Mouse (Mus musculus) hindbrain, embryonic 13.5 days (tissue): Measurements from ENCODE around the gene Ccdc191. TPM values are rescaled to one million over a fixed set of nuclear protein-coding genes. Genes with fewer than 3 reads are reported as not detected.

Experiments used
- ATAC-seq: fragments of 200-750 bp; cut with Nextera tagmentation; 2 replicates; pipeline ENCODE4 v1.8.0; 2017; ENCODE audit warnings: moderate TSS enrichment; ENCODE audit not compliant: low FRiP score
- H3K27ac ChIP-seq: fragments of 300-500 bp; sonication (generic); 2 replicates; pipeline ENCODE4 v1.5.1; 2015; ENCODE audit warnings: inconsistent platforms, mild to moderate bottlenecking, moderate library complexity
- H3K27me3 ChIP-seq: fragments of 300-500 bp; sonication (generic); 2 replicates; pipeline ENCODE4 v1.6.1; 2015; ENCODE audit warnings: mild to moderate bottlenecking, inconsistent platforms
- H3K36me3 ChIP-seq: fragments of 300-500 bp; sonication (generic); 2 replicates; pipeline ENCODE4 v1.6.1; 2015; ENCODE audit warnings: mild to moderate bottlenecking, inconsistent platforms
- H3K4me1 ChIP-seq: fragments of 300-500 bp; sonication (generic); replicated peaks from 2 replicates; pipeline ENCODE4 v1.6.1; 2015; ENCODE audit warnings: inconsistent platforms
- H3K4me2 ChIP-seq: fragments of 300-500 bp; sonication (generic); 2 replicates; pipeline ENCODE4 v1.6.1; 2015; ENCODE audit warnings: inconsistent platforms, mild to moderate bottlenecking, moderate library complexity
- H3K4me3 ChIP-seq: fragments of 300-500 bp; sonication (generic); 2 replicates; pipeline ENCODE4 v1.5.1; 2015; ENCODE audit warnings: mild to moderate bottlenecking, inconsistent platforms
- H3K9ac ChIP-seq: fragments of 300-500 bp; sonication (generic); 2 replicates; pipeline ENCODE4 v1.6.1; 2015; ENCODE audit warnings: mild to moderate bottlenecking, inconsistent platforms
- H3K9me3 ChIP-seq: fragments of 300-500 bp; sonication (generic); 2 replicates; pipeline ENCODE4 v1.6.1; 2016; ENCODE audit warnings: inconsistent platforms
- WGBS: fragments of 180-500 bp; shearing (Covaris S2); methylation state at CpG from one replicate; pipeline ENCODE4 v1.1.7; 2015; 5-methylcytosine and 5-hydroxymethylcytosine counted together
- polyA plus RNA-seq: library from polyadenylated mRNA; unstranded; fragments of >200 nt; fragmentation: Nextera tagmentation; extraction: Ambion mirVana; gene quantifications from 2 replicates; pipeline ENCODE4 v1.2.1, GENCODE M21; 2015

The Ccdc191 gene
- polyA plus RNA-seq, 1 experiment from 2014 or later: 12.0 TPM

GRCm38 (mm10) chr16:43970426-43970825, 80.8 kb downstream of the Ccdc191 start:
- peaks cover 9% of the 10 kb centered on the region for H3K36me3 ChIP-seq
- 88% methylated on average over 3 of the region's 3 CpGs for WGBS

GRCm38 (mm10) chr16:43971189-43971588, 81.6 kb downstream of the Ccdc191 start:
- WGBS: 93% methylated on average over 11 of the region's 11 CpGs
- no peak overlapping the region for H3K4me2 ChIP-seq
- H3K4me3 ChIP-seq: no peak overlapping the region
- no peaks in the 10 kb centered on the region for H3K9me3 ChIP-seq
- no peak for ATAC-seq
- no peaks in the 10 kb centered on the region for H3K27me3 ChIP-seq
- H3K36me3 ChIP-seq: peaks cover 9% of the 10 kb centered on the region
- no peak overlapping the region for H3K9ac ChIP-seq
- H3K4me1 ChIP-seq: no peaks in the 10 kb centered on the region
- H3K27ac ChIP-seq: no peak overlapping the region

More at GRCm38 (mm10) chr16:43970426-43970825, 80.8 kb downstream of the Ccdc191 start:
- Histone ChIP-seq H3K4me2 (no peak overlapping the region), H3K4me1 (no peaks in the 10 kb centered on the region), H3K27me3 (no peaks in the 10 kb centered on the region), H3K9ac (no peak overlapping the region), H3K27ac (no peak overlapping the region), H3K9me3 (no peaks in the 10 kb centered on the region), H3K4me3 (no peak overlapping the region)
- no peak for ATAC-seq

DNA sequence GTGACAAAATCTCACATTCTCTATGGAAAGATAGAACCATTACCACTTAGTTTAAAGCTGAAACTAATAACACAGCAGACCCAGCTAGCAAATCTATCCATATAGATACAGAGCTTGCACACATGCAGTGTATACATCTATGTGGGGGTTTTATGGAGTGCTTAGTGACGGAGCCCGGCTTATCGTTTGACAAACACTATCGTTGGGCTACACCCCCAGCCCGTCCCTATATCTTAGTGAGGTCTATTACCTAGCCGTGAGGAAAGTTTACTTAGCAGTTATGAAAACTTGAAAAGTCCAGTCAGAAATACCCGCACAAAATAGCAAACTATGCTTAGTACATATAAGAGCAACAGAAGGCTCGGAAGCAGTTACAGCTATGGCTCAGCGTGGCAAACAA, 82.1 kb downstream of the Ccdc191 start:
- Histone ChIP-seq H3K9ac (no peak overlapping the region), H3K27me3 (0 out of 2 replicates have a peak, but pooled peaks cover 4% of the 10 kb centered on the region), H3K4me3 (no peak overlapping the region), H3K36me3 (peaks cover 9% of the 10 kb centered on the region), H3K4me2 (no peak overlapping the region), H3K9me3 (no peaks in the 10 kb centered on the region), H3K4me1 (no peaks in the 10 kb centered on the region), H3K27ac (no peak overlapping the region)
- WGBS: 94% methylated on average over 9 of the region's 9 CpGs
- ATAC-seq: no peak

DNA sequence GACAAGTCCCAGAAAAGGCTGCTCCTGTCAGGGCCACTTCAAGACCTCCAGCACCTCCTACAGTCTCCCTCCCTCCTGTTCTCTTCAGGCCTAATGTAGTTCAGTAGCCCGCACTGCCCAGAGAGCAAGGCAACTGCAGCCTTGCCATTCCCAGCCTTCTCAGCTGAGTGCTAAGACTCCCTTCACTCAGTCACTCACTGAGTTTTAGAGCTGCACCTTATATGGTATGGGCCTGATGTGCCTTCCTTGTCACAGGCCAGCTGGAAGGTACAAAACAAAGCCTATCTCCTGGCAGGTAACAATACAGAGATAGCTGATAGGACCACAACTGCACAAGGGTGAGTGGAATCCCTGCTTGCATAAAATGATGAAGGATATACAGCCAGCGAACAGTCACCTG, 82.8 kb downstream of the Ccdc191 start:
- H3K27ac ChIP-seq: no peak overlapping the region
- H3K4me2 ChIP-seq: no peak overlapping the region
- 93% methylated on average over 2 of the region's 2 CpGs for WGBS
- ATAC-seq: no peak
- no peaks in the 10 kb centered on the region for H3K4me1 ChIP-seq
- no peak overlapping the region for H3K4me3 ChIP-seq
- no peak overlapping the region for H3K9ac ChIP-seq
- peaks cover 9% of the 10 kb centered on the region for H3K36me3 ChIP-seq
- H3K27me3 ChIP-seq: peaks cover 7% of the 10 kb centered on the region
- H3K9me3 ChIP-seq: no peaks in the 10 kb centered on the region

DNA sequence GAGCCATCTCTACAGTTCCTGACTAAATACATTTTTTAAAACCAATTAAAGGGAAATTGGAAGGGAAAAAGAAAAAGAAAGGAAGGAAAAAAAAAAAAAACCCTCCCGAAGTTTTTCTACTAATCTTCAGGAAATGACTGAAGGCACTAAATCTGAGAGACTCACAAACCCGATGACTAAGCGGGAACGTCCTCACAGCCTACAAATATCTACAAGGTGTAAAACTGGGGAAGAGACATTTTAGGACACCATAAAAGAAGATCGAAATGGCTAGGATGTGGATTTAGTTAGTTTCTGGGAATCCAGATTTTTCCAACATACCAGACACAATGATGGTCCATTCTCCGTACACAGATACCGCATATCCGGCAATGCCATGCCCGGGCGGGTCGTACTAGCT, 83.5 kb downstream of the Ccdc191 start:
- no peaks in the 10 kb centered on the region for H3K4me1 ChIP-seq
- H3K9ac ChIP-seq: no peak overlapping the region
- no peak overlapping the region for H3K4me2 ChIP-seq
- no peaks in the 10 kb centered on the region for H3K9me3 ChIP-seq
- WGBS: 95% methylated on average over 11 of the region's 11 CpGs
- peaks cover 11% of the 10 kb centered on the region for H3K27me3 ChIP-seq
- no peak for ATAC-seq
- H3K4me3 ChIP-seq: no peak overlapping the region
- H3K36me3 ChIP-seq: peaks cover 7% of the 10 kb centered on the region
- H3K27ac ChIP-seq: no peak overlapping the region

DNA sequence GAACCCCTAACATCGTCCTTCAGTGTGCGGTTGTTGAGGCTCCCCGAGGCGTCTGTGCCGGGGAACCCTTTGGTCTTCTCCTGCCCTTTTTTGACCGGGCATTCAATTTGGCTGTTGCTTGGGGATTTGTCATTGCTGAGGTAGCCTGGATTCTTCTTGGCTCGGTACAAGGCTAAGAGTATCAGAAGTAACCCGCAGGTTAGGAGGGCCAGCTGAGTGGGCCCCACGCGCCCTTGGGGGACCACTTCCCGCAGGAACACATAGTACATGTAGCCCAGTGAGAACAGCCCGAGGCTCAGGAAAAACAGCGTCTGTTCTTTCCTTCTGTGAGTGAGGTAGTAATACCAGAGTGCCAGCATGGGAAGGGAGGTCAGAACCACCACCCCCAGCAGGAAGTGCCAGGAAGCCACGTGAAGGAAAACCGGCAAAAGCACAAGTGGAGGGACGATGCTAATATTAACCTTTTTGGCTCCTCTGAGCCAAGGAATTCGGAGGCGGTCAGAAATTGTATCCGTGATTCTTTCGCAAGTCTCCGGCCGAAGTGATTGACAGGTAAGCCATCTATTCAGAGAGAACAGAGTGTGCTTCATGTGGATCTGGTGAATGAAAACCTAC, 84.1 kb downstream of the Ccdc191 start:
- Histone ChIP-seq H3K9ac (no peak overlapping the region), H3K4me1 (no peaks in the 10 kb centered on the region), H3K27me3 (peaks cover 17% of the 10 kb centered on the region), H3K36me3 (peaks cover 4% of the 10 kb centered on the region), H3K9me3 (no peaks in the 10 kb centered on the region), H3K4me2 (no peak overlapping the region), H3K4me3 (no peak overlapping the region), H3K27ac (no peak overlapping the region)
- ATAC-seq: no peak
- WGBS: 81% methylated on average over 22 of the region's 22 CpGs

DNA sequence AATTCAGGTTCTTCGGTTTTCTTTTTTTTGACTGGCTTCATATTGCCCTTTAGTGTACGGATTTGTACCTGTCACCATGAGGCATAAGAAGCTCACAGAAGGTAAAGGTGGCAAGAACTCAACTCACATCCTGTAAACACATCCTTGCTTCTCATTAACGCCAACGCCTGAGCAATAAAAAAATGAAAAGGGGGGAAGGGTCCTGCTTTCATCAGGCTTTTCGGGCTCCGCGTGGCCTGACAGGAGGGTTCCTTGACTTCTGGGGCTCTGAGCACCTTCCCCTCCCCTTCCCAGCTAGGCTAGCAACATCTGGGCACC, 89.4 kb downstream of the Ccdc191 start:
- Histone ChIP-seq H3K4me2 (peak overlapping the region; percentile 99), H3K4me3 (peak overlapping the region; percentile 76), H3K36me3 (no peaks in the 10 kb centered on the region), H3K4me1 (peaks cover 4% of the 10 kb centered on the region; the same call in 1 of the 2 replicates), H3K9me3 (no peaks in the 10 kb centered on the region), H3K27me3 (peaks cover 38% of the 10 kb centered on the region), H3K27ac (no peak overlapping the region), H3K9ac (peak overlapping the region; percentile 78)
- WGBS: 17% methylated on average over 7 of the region's 7 CpGs
- no peak for ATAC-seq

DNA sequence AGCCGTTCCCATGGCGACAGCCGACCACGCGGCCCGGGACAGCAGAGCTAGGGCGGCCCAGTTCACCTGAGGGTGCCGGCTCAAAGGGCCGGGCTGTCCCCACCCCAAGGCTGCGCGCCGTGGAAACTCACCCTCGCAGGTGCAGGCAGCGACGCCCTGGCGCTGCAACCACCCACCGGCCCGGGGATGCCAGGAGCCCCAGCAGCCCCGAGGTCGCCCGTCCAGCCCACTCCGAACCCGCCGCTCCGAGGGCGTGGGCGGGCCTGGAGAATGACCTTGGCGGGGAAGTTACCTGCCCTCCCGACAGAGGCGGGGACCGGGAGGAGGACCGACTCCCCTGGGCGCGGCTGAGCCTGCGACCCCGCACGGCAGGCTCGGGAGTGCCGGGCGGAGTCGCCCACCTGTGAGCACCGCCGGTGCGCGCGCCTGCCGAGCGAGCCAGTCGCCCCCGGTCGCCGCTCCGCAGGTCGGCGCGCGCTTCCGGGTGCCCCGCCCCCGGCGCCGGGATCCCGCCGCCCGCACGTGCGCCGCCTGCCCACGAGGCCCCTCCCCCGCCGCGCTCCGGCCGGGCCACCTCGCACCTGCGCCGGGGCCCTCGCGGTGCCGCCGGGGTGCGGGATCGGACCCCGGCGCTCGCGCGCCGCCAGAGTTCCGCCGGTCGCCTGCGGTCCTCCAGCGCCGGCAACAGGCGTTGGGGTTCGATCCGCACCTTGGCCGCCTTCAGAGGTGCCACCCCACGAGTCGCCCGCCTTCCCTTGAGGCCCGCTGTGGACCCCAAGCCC, 89.9 kb downstream of the Ccdc191 start, which contains the start of gene Zdhhc23:
Gene Zdhhc23 (minus strand): TSS at position 464 of the 782 bp plus-strand sequence.
- WGBS: under 1% methylated on average over 54 of the region's 103 CpGs
- Histone ChIP-seq H3K27ac (no peak within 1 kb of the TSS), H3K4me1 (peaks cover 4% of the 10 kb centered on the region; the same call in 1 of the 2 replicates), H3K4me3 (peak within 1 kb of the TSS; percentile 76), H3K4me2 (peak within 1 kb of the TSS; percentile 99), H3K9ac (peak within 1 kb of the TSS; percentile 78), H3K27me3 (peaks cover 38% of the 10 kb centered on the region), H3K9me3 (no peaks in the 10 kb centered on the region), H3K36me3 (no peaks in the 10 kb centered on the region)
- ATAC-seq: peak; percentile 88

GRCm38 (mm10) chr16:43980110-43980609, 90.6 kb downstream of the Ccdc191 start:
- no peaks in the 10 kb centered on the region for H3K36me3 ChIP-seq
- no peak for ATAC-seq
- H3K9me3 ChIP-seq: no peaks in the 10 kb centered on the region
- peak overlapping the region; percentile 99 for H3K4me2 ChIP-seq
- peak overlapping the region; percentile 78 for H3K9ac ChIP-seq
- no peak overlapping the region for H3K27ac ChIP-seq
- WGBS: 31% methylated on average over 9 of the region's 9 CpGs
- peaks cover 4% of the 10 kb centered on the region; the same call in 1 of the 2 replicates for H3K4me1 ChIP-seq
- H3K4me3 ChIP-seq: peak overlapping the region; percentile 76
- peaks cover 38% of the 10 kb centered on the region for H3K27me3 ChIP-seq

GRCm38 (mm10) chr16:43986299-43986698, 96.7 kb downstream of the Ccdc191 start:
- H3K27me3 ChIP-seq: no peaks in the 10 kb centered on the region
- no peaks in the 10 kb centered on the region; the same call in 1 of the 2 replicates for H3K4me1 ChIP-seq
- H3K4me2 ChIP-seq: no peak overlapping the region
- H3K27ac ChIP-seq: no peak overlapping the region
- H3K9me3 ChIP-seq: no peaks in the 10 kb centered on the region
- no peak for ATAC-seq
- no peaks in the 10 kb centered on the region for H3K36me3 ChIP-seq
- H3K4me3 ChIP-seq: no peak overlapping the region
- no peak overlapping the region for H3K9ac ChIP-seq
- 95% methylated on average over 4 of the region's 4 CpGs for WGBS

- H3K27me3 ChIP-seq: no peaks in the 10 kb centered on the region
- H3K4me3 ChIP-seq: no peak overlapping the region
- no peaks in the 10 kb centered on the region for H3K9me3 ChIP-seq
- no peaks in the 10 kb centered on the region for H3K4me1 ChIP-seq
- no peak overlapping the region for H3K9ac ChIP-seq
- H3K4me2 ChIP-seq: no peak overlapping the region
- no peaks in the 10 kb centered on the region for H3K36me3 ChIP-seq
- WGBS: 90% methylated on average over 3 of the region's 3 CpGs
- H3K27ac ChIP-seq: no peak overlapping the region
- ATAC-seq: no peak
Observed at GRCm38 (mm10) chr16:43994623-43995022, 105.0 kb downstream of the Ccdc191 start.

GRCm38 (mm10) chr16:43999111-43999510, 109.5 kb downstream of the Ccdc191 start:
- H3K27ac ChIP-seq: no peak overlapping the region
- H3K4me2 ChIP-seq: no peak overlapping the region
- H3K4me3 ChIP-seq: no peak overlapping the region
- no peaks in the 10 kb centered on the region for H3K4me1 ChIP-seq
- 81% methylated on average over 8 of the region's 8 CpGs for WGBS
- ATAC-seq: no peak
- H3K36me3 ChIP-seq: no peaks in the 10 kb centered on the region
- H3K9ac ChIP-seq: no peak overlapping the region
- no peaks in the 10 kb centered on the region for H3K27me3 ChIP-seq
- no peaks in the 10 kb centered on the region for H3K9me3 ChIP-seq
